Mouse (Mus musculus): Measurements from ENCODE around the gene Dgkb. TPM values are rescaled to one million over a fixed set of nuclear protein-coding genes. Genes with fewer than 3 reads are reported as not detected.

The Dgkb gene
- polyA plus RNA-seq, 1 experiment from 2014 or later = 2.1 TPM

- no peak overlapping the region for H3K4me2 ChIP-seq (ENCODE audit: low read depth, low read length)
- H3K9me3 ChIP-seq (ENCODE audit: control insufficient read depth, low read length) = no peaks in the 10 kb centered on the region
- H3K4me3 ChIP-seq (ENCODE audit: low read depth, low read length) = no peak overlapping the region
- WGBS = 69% methylated on average over 3 of the region's 3 CpGs
- no peak overlapping the region for H3K27ac ChIP-seq (replicated peaks; ENCODE audit: low read depth, low read length)
- DNase-seq (ENCODE audit: low spot score) (peak; percentile 2), ATAC-seq (ENCODE audit: low read depth) (no peak)
- no peak overlapping the region for H3K9ac ChIP-seq (ENCODE audit: low read depth, low read length)
- no peaks in the 10 kb centered on the region for H3K27me3 ChIP-seq (replicated peaks; ENCODE audit: control insufficient read depth, insufficient read depth, low read length)
- H3K4me1 ChIP-seq (ENCODE audit: control insufficient read depth, insufficient read depth, low read length) = no peaks in the 10 kb centered on the region
- no peaks in the 10 kb centered on the region for H3K36me3 ChIP-seq (ENCODE audit: control insufficient read depth, insufficient read depth, low read length)
These were observed 486.3 kb downstream of the Dgkb start for GRCm38 (mm10) chr12:38303841-38304240.

- Histone ChIP-seq H3K9ac (ENCODE audit: low read depth, low read length) (no peak overlapping the region), H3K27ac (replicated peaks; ENCODE audit: low read depth, low read length) (no peak overlapping the region), H3K4me2 (ENCODE audit: low read depth, low read length) (no peak overlapping the region), H3K27me3 (replicated peaks; ENCODE audit: control insufficient read depth, insufficient read depth, low read length) (no peaks in the 10 kb centered on the region), H3K36me3 (ENCODE audit: control insufficient read depth, insufficient read depth, low read length) (no peaks in the 10 kb centered on the region), H3K4me3 (ENCODE audit: low read depth, low read length) (no peak overlapping the region), H3K4me1 (ENCODE audit: control insufficient read depth, insufficient read depth, low read length) (no peaks in the 10 kb centered on the region), H3K9me3 (ENCODE audit: control insufficient read depth, low read length) (no peaks in the 10 kb centered on the region)
- ATAC-seq (ENCODE audit: low read depth) (no peak), DNase-seq (ENCODE audit: low spot score) (no peak)
- 86% methylated on average over 3 of the region's 3 CpGs for WGBS
These were observed 486.7 kb downstream of the Dgkb start for GRCm38 (mm10) chr12:38304245-38304644.

- H3K4me2 ChIP-seq (ENCODE audit: low read depth, low read length) = no peak overlapping the region
These were observed 492.4 kb downstream of the Dgkb start for GRCm38 (mm10) chr12:38309885-38310284.

GRCm38 (mm10) chr12:38327729-38328271 is 510.3 kb downstream of the Dgkb start:
- Histone ChIP-seq H3K27ac (replicated peaks; ENCODE audit: low read depth, low read length) (no peak overlapping the region), H3K27me3 (replicated peaks; ENCODE audit: control insufficient read depth, insufficient read depth, low read length) (no peaks in the 10 kb centered on the region), H3K4me3 (ENCODE audit: low read depth, low read length) (no peak overlapping the region), H3K9ac (ENCODE audit: low read depth, low read length) (no peak overlapping the region), H3K4me1 (ENCODE audit: control insufficient read depth, insufficient read depth, low read length) (no peaks in the 10 kb centered on the region), H3K4me2 (ENCODE audit: low read depth, low read length) (no peak overlapping the region), H3K9me3 (ENCODE audit: control insufficient read depth, low read length) (no peaks in the 10 kb centered on the region), H3K36me3 (ENCODE audit: control insufficient read depth, insufficient read depth, low read length) (no peaks in the 10 kb centered on the region)
- DNase-seq (ENCODE audit: low spot score) (no peak), ATAC-seq (ENCODE audit: low read depth) (no peak)
- 86% methylated on average over 1 of the region's 1 CpGs for WGBS

More at GRCm38 (mm10) chr12:38309885-38310284, 492.4 kb downstream of the Dgkb start:
- DNase-seq (ENCODE audit: low spot score) (no peak), ATAC-seq (ENCODE audit: low read depth) (no peak)
- H3K9ac ChIP-seq (ENCODE audit: low read depth, low read length) = no peak overlapping the region
- no peak overlapping the region for H3K4me3 ChIP-seq (ENCODE audit: low read depth, low read length)
- H3K27ac ChIP-seq (replicated peaks; ENCODE audit: low read depth, low read length) = no peak overlapping the region
- no peaks in the 10 kb centered on the region for H3K9me3 ChIP-seq (ENCODE audit: control insufficient read depth, low read length)
- no peaks in the 10 kb centered on the region for H3K4me1 ChIP-seq (ENCODE audit: control insufficient read depth, insufficient read depth, low read length)
- H3K27me3 ChIP-seq (replicated peaks; ENCODE audit: control insufficient read depth, insufficient read depth, low read length) = no peaks in the 10 kb centered on the region
- no peaks in the 10 kb centered on the region for H3K36me3 ChIP-seq (ENCODE audit: control insufficient read depth, insufficient read depth, low read length)

- H3K27me3 ChIP-seq (replicated peaks; ENCODE audit: control insufficient read depth, insufficient read depth, low read length) = no peaks in the 10 kb centered on the region
- H3K9ac ChIP-seq (ENCODE audit: low read depth, low read length) = no peak overlapping the region
- H3K4me1 ChIP-seq (ENCODE audit: control insufficient read depth, insufficient read depth, low read length) = no peaks in the 10 kb centered on the region
- H3K4me3 ChIP-seq (ENCODE audit: low read depth, low read length) = no peak overlapping the region
- H3K36me3 ChIP-seq (ENCODE audit: control insufficient read depth, insufficient read depth, low read length) = no peaks in the 10 kb centered on the region
- ATAC-seq (ENCODE audit: low read depth) (no peak), DNase-seq (ENCODE audit: low spot score) (no peak)
- no peaks in the 10 kb centered on the region for H3K9me3 ChIP-seq (ENCODE audit: control insufficient read depth, low read length)
- no peak overlapping the region for H3K4me2 ChIP-seq (ENCODE audit: low read depth, low read length)
- H3K27ac ChIP-seq (replicated peaks; ENCODE audit: low read depth, low read length) = no peak overlapping the region
These were observed 511.3 kb downstream of the Dgkb start for GRCm38 (mm10) chr12:38328779-38329178.

- 11% methylated on average over 6 of the region's 6 CpGs for WGBS
- H3K4me3 ChIP-seq (ENCODE audit: low read depth, low read length) = no peak overlapping the region
- H3K4me1 ChIP-seq (ENCODE audit: control insufficient read depth, insufficient read depth, low read length) = no peaks in the 10 kb centered on the region
- ATAC-seq (ENCODE audit: low read depth) (peak; percentile 70), DNase-seq (ENCODE audit: low spot score) (peak; percentile 92)
- H3K36me3 ChIP-seq (ENCODE audit: control insufficient read depth, insufficient read depth, low read length) = no peaks in the 10 kb centered on the region
- H3K27ac ChIP-seq (replicated peaks; ENCODE audit: low read depth, low read length) = no peak overlapping the region
- no peaks in the 10 kb centered on the region for H3K9me3 ChIP-seq (ENCODE audit: control insufficient read depth, low read length)
- H3K9ac ChIP-seq (ENCODE audit: low read depth, low read length) = no peak overlapping the region
- no peaks in the 10 kb centered on the region; the same call in 1 of the 2 replicates for H3K27me3 ChIP-seq (replicated peaks; ENCODE audit: control insufficient read depth, insufficient read depth, low read length)
- no peak overlapping the region for H3K4me2 ChIP-seq (ENCODE audit: low read depth, low read length)
These were observed 525.1 kb downstream of the Dgkb start for GRCm38 (mm10) chr12:38342657-38343056.

- Histone ChIP-seq H3K4me3 (ENCODE audit: low read depth, low read length) (no peak overlapping the region), H3K9me3 (ENCODE audit: control insufficient read depth, low read length) (no peaks in the 10 kb centered on the region), H3K27ac (replicated peaks; ENCODE audit: low read depth, low read length) (no peak overlapping the region), H3K27me3 (replicated peaks; ENCODE audit: control insufficient read depth, insufficient read depth, low read length) (no peaks in the 10 kb centered on the region), H3K9ac (ENCODE audit: low read depth, low read length) (no peak overlapping the region), H3K4me2 (ENCODE audit: low read depth, low read length) (no peak overlapping the region), H3K36me3 (ENCODE audit: control insufficient read depth, insufficient read depth, low read length) (no peaks in the 10 kb centered on the region), H3K4me1 (ENCODE audit: control insufficient read depth, insufficient read depth, low read length) (no peaks in the 10 kb centered on the region)
- ATAC-seq (ENCODE audit: low read depth) = no peak
- no peak for DNase-seq (ENCODE audit: low spot score)
- 83% methylated on average over 3 of the region's 3 CpGs for WGBS
These were observed 535.0 kb downstream of the Dgkb start for GRCm38 (mm10) chr12:38352481-38352880.

GRCm38 (mm10) chr12:38356386-38356785 is 538.9 kb downstream of the Dgkb start:
- Histone ChIP-seq H3K27ac (replicated peaks; ENCODE audit: low read depth, low read length) (no peak overlapping the region), H3K36me3 (ENCODE audit: control insufficient read depth, insufficient read depth, low read length) (no peaks in the 10 kb centered on the region), H3K4me2 (ENCODE audit: low read depth, low read length) (no peak overlapping the region), H3K9ac (ENCODE audit: low read depth, low read length) (no peak overlapping the region), H3K27me3 (replicated peaks; ENCODE audit: control insufficient read depth, insufficient read depth, low read length) (no peaks in the 10 kb centered on the region), H3K4me3 (ENCODE audit: low read depth, low read length) (no peak overlapping the region), H3K9me3 (ENCODE audit: control insufficient read depth, low read length) (no peaks in the 10 kb centered on the region), H3K4me1 (ENCODE audit: control insufficient read depth, insufficient read depth, low read length) (no peaks in the 10 kb centered on the region)
- DNase-seq (ENCODE audit: low spot score) (no peak), ATAC-seq (ENCODE audit: low read depth) (no peak)
- WGBS = 87% methylated on average over 1 of the region's 1 CpGs

GRCm38 (mm10) chr12:38361491-38361890 is 544.0 kb downstream of the Dgkb start:
- ATAC-seq (ENCODE audit: low read depth) (no peak), DNase-seq (ENCODE audit: low spot score) (no peak)
- WGBS = 90% methylated on average over 4 of the region's 4 CpGs
- Histone ChIP-seq H3K27ac (replicated peaks; ENCODE audit: low read depth, low read length) (no peak overlapping the region), H3K9me3 (ENCODE audit: control insufficient read depth, low read length) (no peaks in the 10 kb centered on the region), H3K4me1 (ENCODE audit: control insufficient read depth, insufficient read depth, low read length) (no peaks in the 10 kb centered on the region), H3K27me3 (replicated peaks; ENCODE audit: control insufficient read depth, insufficient read depth, low read length) (no peaks in the 10 kb centered on the region), H3K4me3 (ENCODE audit: low read depth, low read length) (no peak overlapping the region), H3K9ac (ENCODE audit: low read depth, low read length) (no peak overlapping the region), H3K4me2 (ENCODE audit: low read depth, low read length) (no peak overlapping the region), H3K36me3 (ENCODE audit: control insufficient read depth, insufficient read depth, low read length) (no peaks in the 10 kb centered on the region)
